21 mouse cellular contexts compared by ENCODE assay signal in genomic region chr8:105969367-105969766, GRCm38 (mm10). TPM values are rescaled to one million over a fixed set of nuclear protein-coding genes. Genes with fewer than 3 reads are reported as not detected.
"Had no signal": no experiment of that assay in that cellular context is flagged by ENCODE, and none has a peak within 500 bp of the region (broad histone marks: within the 10 kb centered on the region; RNA-seq: fewer than 3 reads in every experiment).

No protein-coding gene starts in this region.

- H3K27ac ChIP-seq: neural tube, embryonic 13.5 days; neural tube, embryonic 15.5 days; stomach, embryonic 15.5 days; stomach, postnatal 0 days had no signal

- DNase-seq: retina, postnatal 1 day; right cerebral cortex, adult 18-20 months; right cerebral cortex, postnatal 14 days; right cerebral cortex, postnatal 25 days; right cerebral cortex, postnatal 4 days; spleen, adult 18-20 months; thymus, adult 18-20 months; thymus, adult 2 months; thymus, postnatal 14 days; thymus, postnatal 25 days; thymus, postnatal 36 days; thymus, postnatal 4 days had no signal

- H3K9ac ChIP-seq: neural tube, embryonic 13.5 days; neural tube, embryonic 15.5 days; stomach, embryonic 15.5 days had no signal

- H3K36me3 ChIP-seq: neural tube, embryonic 13.5 days; neural tube, embryonic 15.5 days; stomach, embryonic 15.5 days had no signal

- H3K27me3 ChIP-seq: stomach, embryonic 15.5 days had no signal

- H3K4me3 ChIP-seq: neural tube, embryonic 13.5 days; neural tube, embryonic 15.5 days; stomach, embryonic 15.5 days had no signal

- H3K4me2 ChIP-seq: neural tube, embryonic 13.5 days; neural tube, embryonic 15.5 days; stomach, embryonic 15.5 days had no signal

- H3K9me3 ChIP-seq: neural tube, embryonic 13.5 days; neural tube, embryonic 15.5 days; stomach, embryonic 15.5 days had no signal

RNA-seq across cellular contexts. Expression of gene Dpep3, which starts 9.9 kb away (rescaled TPM):
- total RNA-seq: neutrophil, adult 5-6 weeks had no signal
- polyA plus RNA-seq: neural tube, embryonic 13.5 days; neural tube, embryonic 14.5 days; neural tube, embryonic 15.5 days; stomach, embryonic 14.5 days; stomach, embryonic 15.5 days; stomach, embryonic 16.5 days; stomach, postnatal 0 days; thymus, postnatal 0 days had no signal

RNA-seq across cellular contexts. Expression of gene Lcat, which starts 26.2 kb away (rescaled TPM):
- total RNA-seq: neutrophil, adult 5-6 weeks had no signal
